Mouse (Mus musculus) intestine, embryonic 14.5 days (tissue): Measurements from ENCODE around the gene Sbf1. TPM values are rescaled to one million over a fixed set of nuclear protein-coding genes. Genes with fewer than 3 reads are reported as not detected.

ENCODE experiments used
- ATAC-seq: fragments of 200-750 bp; cut with Nextera tagmentation; replicated peaks from 2 replicates; pipeline ENCODE4 v1.8.0; 2017; ENCODE audit warnings: low read depth, moderate number of reproducible peaks, moderate TSS enrichment, moderate library complexity; ENCODE audit not compliant: low FRiP score, low TSS enrichment
- DNase-seq: peaks from one replicate; pipeline ENCODE4 v3.0.0-alpha.2; 2018; ENCODE audit warnings: low spot score
- H3K27ac ChIP-seq: fragments of 300-500 bp; sonication (generic); 2 replicates; pipeline ENCODE4 v1.5.1; 2014; ENCODE audit warnings: low read depth, mild to moderate bottlenecking, control low read depth
- H3K27me3 ChIP-seq: fragments of 300-500 bp; sonication (generic); replicated peaks from 2 replicates; pipeline ENCODE4 v1.6.1; 2014; ENCODE audit warnings: low read length, control low read depth; ENCODE audit not compliant: control insufficient read depth, insufficient read depth
- H3K36me3 ChIP-seq: fragments of 300-500 bp; sonication (generic); 2 replicates; pipeline ENCODE4 v1.6.1; 2014; ENCODE audit warnings: low read length, control low read depth; ENCODE audit not compliant: control insufficient read depth, insufficient read depth
- H3K4me1 ChIP-seq: fragments of 300-500 bp; sonication (generic); replicated peaks from 2 replicates; pipeline ENCODE4 v1.6.1; 2014; ENCODE audit warnings: low read length, control low read depth, mixed read lengths; ENCODE audit not compliant: control insufficient read depth, insufficient read depth
- H3K4me2 ChIP-seq: fragments of 300-500 bp; sonication (generic); 2 replicates; pipeline ENCODE4 v1.6.1; 2014; ENCODE audit warnings: low read length
- H3K4me3 ChIP-seq: fragments of 300-500 bp; sonication (generic); 2 replicates; pipeline ENCODE4 v1.5.1; 2014; ENCODE audit warnings: low read depth, low read length, control low read depth, mixed read lengths
- H3K9ac ChIP-seq: fragments of 300-500 bp; sonication (generic); 2 replicates; pipeline ENCODE4 v1.6.1; 2014; ENCODE audit warnings: mild to moderate bottlenecking, low read length
- H3K9me3 ChIP-seq: fragments of 300-500 bp; sonication (generic); 2 replicates; pipeline ENCODE4 v1.6.1; 2016; ENCODE audit warnings: low read length, control low read depth; ENCODE audit not compliant: control insufficient read depth
- WGBS: fragments of 180-500 bp; shearing (Covaris S2); extraction: QIAGEN DNeasy Blood & Tissue Kit; methylation state at CpG from one replicate; pipeline ENCODE4 v1.1.7; 2014; 5-methylcytosine and 5-hydroxymethylcytosine counted together
- polyA plus RNA-seq: library from polyadenylated mRNA; unstranded; fragments of >200 nt; fragmentation: Nextera tagmentation; extraction: Ambion mirVana; gene quantifications from 2 replicates; pipeline ENCODE4 v1.2.1, GENCODE M21; 2014

Sbf1 gene
- polyA plus RNA-seq, 1 experiment from 2014 or later: 53.6 TPM

GRCm38 (mm10) chr15:89334271-89334670 is 19.2 kb upstream of the Sbf1 start, which contains the start of gene Miox:
Gene Miox (plus strand): TSS chr15:89334398.
- Histone ChIP-seq H3K9me3 (no peaks in the 10 kb centered on the region), H3K9ac (no peak within 1 kb of the TSS), H3K27ac (no peak within 1 kb of the TSS), H3K27me3 (no peaks in the 10 kb centered on the region), H3K36me3 (no peaks in the 10 kb centered on the region), H3K4me2 (no peak within 1 kb of the TSS), H3K4me3 (no peak within 1 kb of the TSS), H3K4me1 (no peaks in the 10 kb centered on the region)
- DNase-seq: no peak
- no peak for ATAC-seq
- WGBS: 88% methylated on average over 7 of the region's 7 CpGs

GRCm38 (mm10) chr15:89326441-89326840 is 11.3 kb upstream of the Sbf1 start:
- Histone ChIP-seq H3K9ac (no peak overlapping the region), H3K4me1 (no peaks in the 10 kb centered on the region), H3K4me2 (no peak overlapping the region), H3K4me3 (no peak overlapping the region), H3K36me3 (no peaks in the 10 kb centered on the region), H3K9me3 (no peaks in the 10 kb centered on the region), H3K27ac (no peak overlapping the region), H3K27me3 (0 out of 2 replicates have a peak, but pooled peaks cover 13% of the 10 kb centered on the region)
- ATAC-seq: no peak
- WGBS: 53% methylated on average over 5 of the region's 5 CpGs
- no peak for DNase-seq

GRCm38 (mm10) chr15:89323656-89324055 is 8.5 kb upstream of the Sbf1 start:
- Histone ChIP-seq H3K9ac (no peak overlapping the region), H3K9me3 (no peaks in the 10 kb centered on the region), H3K27me3 (0 out of 2 replicates have a peak, but pooled peaks cover 13% of the 10 kb centered on the region), H3K4me3 (no peak overlapping the region), H3K4me1 (no peaks in the 10 kb centered on the region), H3K4me2 (no peak overlapping the region), H3K36me3 (no peaks in the 10 kb centered on the region), H3K27ac (no peak overlapping the region)
- 80% methylated on average over 4 of the region's 4 CpGs for WGBS
- ATAC-seq: no peak
- no peak for DNase-seq

DNA sequence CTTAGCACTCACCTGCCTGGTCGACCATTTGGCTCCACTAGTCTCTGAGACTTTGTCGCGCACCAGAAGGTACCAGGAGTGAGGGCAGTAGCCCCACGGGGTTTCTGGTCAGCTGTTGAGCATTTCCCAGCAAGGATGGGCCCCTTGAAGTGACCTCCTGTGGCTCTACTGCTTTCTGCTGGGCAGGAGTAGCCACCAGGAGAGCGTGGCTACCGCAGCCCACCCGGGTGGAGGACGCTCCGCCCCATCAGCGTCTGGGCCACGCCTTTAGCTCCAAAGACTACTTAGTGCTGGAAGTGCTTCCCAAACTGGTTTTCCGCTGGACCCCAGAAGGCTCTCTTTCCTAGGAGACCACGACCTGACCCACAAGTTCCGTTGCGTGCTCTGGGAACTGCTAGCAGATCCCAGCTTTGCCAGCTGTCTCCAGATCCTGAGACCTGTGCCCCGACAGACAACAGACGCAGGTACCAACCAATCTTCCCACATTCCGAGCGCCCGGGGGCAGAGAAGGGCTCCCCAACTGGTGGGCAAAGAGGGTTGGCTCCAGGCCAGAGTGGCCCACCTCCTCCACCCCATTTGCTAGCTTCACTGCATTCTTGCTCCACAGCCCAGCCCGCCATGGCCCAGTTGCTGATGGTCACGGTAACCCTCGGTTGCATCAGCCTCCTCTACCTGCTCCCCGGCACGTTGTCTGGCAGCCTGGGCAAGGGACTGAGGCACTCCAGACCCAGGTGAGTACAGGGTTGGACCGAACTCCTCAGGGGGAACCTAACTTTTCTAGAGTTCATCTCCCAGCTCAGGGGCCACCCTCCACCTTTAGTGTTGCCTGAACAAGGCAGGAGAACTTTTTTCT is 7.8 kb upstream of the Sbf1 start, which contains the start of gene Adm2:
Gene Adm2, plus strand, starts transcription at position 51 of the 853 bp plus-strand sequence.
- Histone ChIP-seq H3K36me3 (no peaks in the 10 kb centered on the region), H3K27ac (no peak within 1 kb of the TSS), H3K4me3 (peak within 1 kb of the TSS; percentile 17), H3K4me2 (peak within 1 kb of the TSS; percentile 48), H3K9me3 (no peaks in the 10 kb centered on the region), H3K4me1 (no peaks in the 10 kb centered on the region), H3K27me3 (0 out of 2 replicates have a peak, but pooled peaks cover 13% of the 10 kb centered on the region), H3K9ac (peak within 1 kb of the TSS; percentile 13; the same call in 1 of the 2 replicates)
- DNase-seq: peak; percentile 55
- WGBS: 8% methylated on average over 26 of the region's 26 CpGs
- ATAC-seq: no peak

GRCm38 (mm10) chr15:89321264-89321663 is 6.2 kb upstream of the Sbf1 start:
- Histone ChIP-seq H3K27me3 (0 out of 2 replicates have a peak, but pooled peaks cover 13% of the 10 kb centered on the region), H3K9me3 (no peaks in the 10 kb centered on the region), H3K4me2 (no peak overlapping the region), H3K4me3 (no peak overlapping the region), H3K9ac (no peak overlapping the region), H3K4me1 (no peaks in the 10 kb centered on the region), H3K27ac (no peak overlapping the region), H3K36me3 (no peaks in the 10 kb centered on the region)
- WGBS: 74% methylated on average over 8 of the region's 8 CpGs
- ATAC-seq: no peak
- no peak for DNase-seq

DNA sequence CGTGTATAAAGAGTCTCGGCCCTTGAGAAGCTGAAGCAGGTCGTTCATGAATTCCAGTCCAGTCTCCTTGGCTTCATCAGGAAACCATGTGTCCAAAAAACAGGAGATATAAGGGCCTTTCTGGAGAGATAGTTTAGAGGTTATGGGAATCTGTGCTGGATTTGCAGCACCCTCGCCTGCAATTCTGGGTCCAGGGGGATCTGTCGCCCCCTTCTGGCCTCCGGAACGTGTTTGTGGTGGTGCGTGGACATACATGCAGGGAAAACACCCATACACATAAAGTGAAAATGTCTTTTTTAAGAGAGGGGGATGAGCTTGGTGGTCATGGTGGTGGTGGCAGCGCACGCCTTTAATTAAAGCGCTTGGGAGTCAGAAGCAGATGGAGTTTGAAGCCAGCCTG is 1.0 kb upstream of the Sbf1 start:
- H3K9ac ChIP-seq: no peak overlapping the region
- H3K4me1 ChIP-seq: peaks cover 16% of the 10 kb centered on the region
- no peak overlapping the region for H3K27ac ChIP-seq
- no peaks in the 10 kb centered on the region for H3K27me3 ChIP-seq
- DNase-seq (no peak), ATAC-seq (no peak)
- no peak overlapping the region for H3K4me3 ChIP-seq
- H3K36me3 ChIP-seq: no peaks in the 10 kb centered on the region
- H3K9me3 ChIP-seq: no peaks in the 10 kb centered on the region
- H3K4me2 ChIP-seq: no peak overlapping the region
- WGBS: 68% methylated on average over 11 of the region's 11 CpGs

- Histone ChIP-seq H3K4me2 (peak overlapping the region; percentile 84), H3K27me3 (no peaks in the 10 kb centered on the region), H3K27ac (no peak overlapping the region), H3K4me3 (peak overlapping the region; percentile 98), H3K36me3 (no peaks in the 10 kb centered on the region), H3K9ac (peak overlapping the region; percentile 83), H3K4me1 (peaks cover 19% of the 10 kb centered on the region), H3K9me3 (no peaks in the 10 kb centered on the region)
- DNase-seq: peak; percentile 73
- under 1% methylated on average over 56 of the region's 58 CpGs for WGBS
- peak; percentile 49 for ATAC-seq
Observed at GRCm38 (mm10) chr15:89314511-89315189, 461 bp downstream of the Sbf1 start.

GRCm38 (mm10) chr15:89314107-89314506 is 1.0 kb downstream of the Sbf1 start:
- peaks cover 19% of the 10 kb centered on the region for H3K4me1 ChIP-seq
- peak overlapping the region; percentile 83 for H3K9ac ChIP-seq
- ATAC-seq (no peak), DNase-seq (no peak)
- H3K4me3 ChIP-seq: peak overlapping the region; percentile 98
- peak overlapping the region; percentile 84 for H3K4me2 ChIP-seq
- no peaks in the 10 kb centered on the region for H3K9me3 ChIP-seq
- H3K27ac ChIP-seq: no peak overlapping the region
- no peaks in the 10 kb centered on the region for H3K36me3 ChIP-seq
- H3K27me3 ChIP-seq: no peaks in the 10 kb centered on the region
- 34% methylated on average over 3 of the region's 3 CpGs for WGBS
